Mouse (Mus musculus) megakaryocyte-erythroid progenitor cell, adult 5-6 weeks (primary cell): Measurements from ENCODE around the gene Gm29735. TPM values are rescaled to one million over a fixed set of nuclear protein-coding genes. Genes with fewer than 3 reads are reported as not detected.
"Not testable (repeated sequence)": the region's sequence is repeated elsewhere in the genome, so short reads cannot be mapped to it uniquely, and the experiment has no call there.

Experiments used
- ATAC-seq: replicated peaks from 2 replicates; pipeline ENCODE4 v1.8.0; 2016; ENCODE audit warnings: mild to moderate bottlenecking, inconsistent platforms; ENCODE audit not compliant: severe bottlenecking, poor library complexity, low FRiP score, low TSS enrichment
- total RNA-seq, 2 experiments: library from RNA; stranded (forward) in 1 of 2; stranded (reverse) in 1 of 2; fragments of 200-1000, 215-1000 nt in 1 of 2; fragments of >200 nt in 1 of 2; fragmentation: Nextera tagmentation in 1 of 2; gene quantifications; 2 replicates each; pipeline ENCODE4 v1.2.3; 2014 to 2017

Gm29735 gene
- total RNA-seq, 2 experiments from 2014 or later = not detected

GRCm38 (mm10) chr7:142134206-142134995, 22.5 kb downstream of the Gm29735 start:
- ATAC-seq = no peak

GRCm38 (mm10) chr7:142128843-142129242, 28.1 kb downstream of the Gm29735 start:
- ATAC-seq = no peak

GRCm38 (mm10) chr7:142120629-142121028, 36.3 kb downstream of the Gm29735 start, which contains the start of gene Gm45618:
Gm45618 (minus strand) TSS chr7:142120729.
- not testable (repeated sequence) for ATAC-seq

GRCm38 (mm10) chr7:142119632-142120031, 37.3 kb downstream of the Gm29735 start:
- peak; percentile 70 for ATAC-seq

Other genes starting within 250 kb of the Gm29735 start
- gene Tollip, start 238.6 kb downstream of the Gm29735 start, total RNA-seq (2014; fragmentation: Nextera tagmentation) = 24.6 and 41.1 TPM in 2 replicates
- gene Tollip, start 238.6 kb downstream of the Gm29735 start, total RNA-seq (2017) = 25.2 and 27.0 TPM in 2 replicates
- not detected in 2 replicates for gene Brsk2, start 207.4 kb downstream of the Gm29735 start, total RNA-seq (2014; fragmentation: Nextera tagmentation)
- gene Brsk2, start 207.4 kb downstream of the Gm29735 start, total RNA-seq (2017) = 0.05 TPM in 1 of 2 replicates, not detected in the other
- gene Mob2, start 96.0 kb downstream of the Gm29735 start, total RNA-seq (2014; fragmentation: Nextera tagmentation) = 39.5 and 41.5 TPM in 2 replicates
- 36.2 and 37.3 TPM in 2 replicates for gene Mob2, start 96.0 kb downstream of the Gm29735 start, total RNA-seq (2017)
- gene Dusp8, start 61.3 kb downstream of the Gm29735 start, total RNA-seq (2014; fragmentation: Nextera tagmentation) = 0.25 TPM in 1 of 2 replicates, not detected in the other
- 0.04 and 1.1 TPM in 2 replicates for gene Dusp8, start 61.3 kb downstream of the Gm29735 start, total RNA-seq (2017)
- gene Gm45618, start 36.4 kb downstream of the Gm29735 start, total RNA-seq (2014; fragmentation: Nextera tagmentation) = not detected in 2 replicates
- gene Gm45618, start 36.4 kb downstream of the Gm29735 start, total RNA-seq (2017) = not detected in 2 replicates
- gene Gm39115, start 21.1 kb downstream of the Gm29735 start, total RNA-seq (2014; fragmentation: Nextera tagmentation) = not detected in 2 replicates
- not detected in 2 replicates for gene Gm39115, start 21.1 kb downstream of the Gm29735 start, total RNA-seq (2017)
- gene Gm45337, start 12.5 kb downstream of the Gm29735 start, total RNA-seq (2014; fragmentation: Nextera tagmentation) = not detected in 2 replicates
- not detected in 2 replicates for gene Gm45337, start 12.5 kb downstream of the Gm29735 start, total RNA-seq (2017)
- not detected in 2 replicates for gene Gm4553, start 8.6 kb upstream of the Gm29735 start, total RNA-seq (2014; fragmentation: Nextera tagmentation)
- gene Gm4553, start 8.6 kb upstream of the Gm29735 start, total RNA-seq (2017) = not detected in 2 replicates
- not detected in 2 replicates for gene Krtap5-2, start 18.9 kb upstream of the Gm29735 start, total RNA-seq (2014; fragmentation: Nextera tagmentation)
- not detected in 2 replicates for gene Krtap5-2, start 18.9 kb upstream of the Gm29735 start, total RNA-seq (2017)
- gene Gm10153, start 33.3 kb upstream of the Gm29735 start, total RNA-seq (2014; fragmentation: Nextera tagmentation) = not detected in 2 replicates
- not detected in 2 replicates for gene Gm10153, start 33.3 kb upstream of the Gm29735 start, total RNA-seq (2017)
- gene Krtap5-3, start 44.3 kb upstream of the Gm29735 start, total RNA-seq (2014; fragmentation: Nextera tagmentation) = not detected in 2 replicates
- gene Krtap5-3, start 44.3 kb upstream of the Gm29735 start, total RNA-seq (2017) = not detected in 2 replicates
- gene Gm7579, start 54.7 kb upstream of the Gm29735 start, total RNA-seq (2014; fragmentation: Nextera tagmentation) = not detected in 2 replicates
- gene Gm7579, start 54.7 kb upstream of the Gm29735 start, total RNA-seq (2017) = not detected in 2 replicates
- not detected in 2 replicates for gene Krtap5-5, start 72.9 kb upstream of the Gm29735 start, total RNA-seq (2014; fragmentation: Nextera tagmentation)
- not detected in 2 replicates for gene Krtap5-5, start 72.9 kb upstream of the Gm29735 start, total RNA-seq (2017)
- not detected in 2 replicates for gene Gm40460, start 84.0 kb upstream of the Gm29735 start, total RNA-seq (2014; fragmentation: Nextera tagmentation)
- not detected in 2 replicates for gene Gm40460, start 84.0 kb upstream of the Gm29735 start, total RNA-seq (2017)
- gene Gm2431, start 101.2 kb upstream of the Gm29735 start, total RNA-seq (2014; fragmentation: Nextera tagmentation) = not detected in 2 replicates
- gene Gm2431, start 101.2 kb upstream of the Gm29735 start, total RNA-seq (2017) = not detected in 2 replicates
- not detected in 2 replicates for gene Gm4559, start 117.2 kb upstream of the Gm29735 start, total RNA-seq (2014; fragmentation: Nextera tagmentation)
- not detected in 2 replicates for gene Gm4559, start 117.2 kb upstream of the Gm29735 start, total RNA-seq (2017)
- not detected in 2 replicates for gene Krtap5-1, start 140.0 kb upstream of the Gm29735 start, total RNA-seq (2014; fragmentation: Nextera tagmentation)
- not detected in 2 replicates for gene Krtap5-1, start 140.0 kb upstream of the Gm29735 start, total RNA-seq (2017)
- not detected in 2 replicates for gene Krtap5-4, start 146.4 kb upstream of the Gm29735 start, total RNA-seq (2014; fragmentation: Nextera tagmentation)
- not detected in 2 replicates for gene Krtap5-4, start 146.4 kb upstream of the Gm29735 start, total RNA-seq (2017)
- 2.3 TPM in 1 of 2 replicates, not detected in the other for gene Ifitm10, start 216.6 kb upstream of the Gm29735 start, total RNA-seq (2014; fragmentation: Nextera tagmentation)
- gene Ifitm10, start 216.6 kb upstream of the Gm29735 start, total RNA-seq (2017) = not detected in 2 replicates
- gene Gm49369, start 225.6 kb upstream of the Gm29735 start, total RNA-seq (2014; fragmentation: Nextera tagmentation) = not detected in 2 replicates
- 32.8 TPM in 1 of 2 replicates, not detected in the other for gene Gm49369, start 225.6 kb upstream of the Gm29735 start, total RNA-seq (2017)
- gene Ctsd, start 230.9 kb upstream of the Gm29735 start, total RNA-seq (2014; fragmentation: Nextera tagmentation) = 129 and 174 TPM in 2 replicates
- 136 and 174 TPM in 2 replicates for gene Ctsd, start 230.9 kb upstream of the Gm29735 start, total RNA-seq (2017)